Mouse (Mus musculus): Measurements from ENCODE around the gene Scube1. TPM values are rescaled to one million over a fixed set of nuclear protein-coding genes. Genes with fewer than 3 reads are reported as not detected.

The Scube1 gene
- polyA plus RNA-seq, 1 experiment, result not detected

- Histone ChIP-seq H3K27me3 (ENCODE audit: control insufficient read depth, insufficient read depth, insufficient read length) (peaks cover 19% of the 10 kb centered on the region), H3K79me2 (ENCODE audit: control insufficient read depth, insufficient read depth) (no peaks in the 10 kb centered on the region), H3K79me3 (ENCODE audit: low read depth) (no peaks in the 10 kb centered on the region), H3K36me3 (ENCODE audit: control insufficient read depth, insufficient read depth) (no peaks in the 10 kb centered on the region), H3ac (ENCODE audit: control insufficient read depth, insufficient read length, low read depth) (no peak overlapping the region), H3K4me3 (ENCODE audit: insufficient read depth, poor library complexity, severe bottlenecking) (no peak overlapping the region)
- TF ChIP-seq CEBPB (IDR thresholded peaks at IDR 0.05; ENCODE audit: low read depth), result no peak
- no peak for TF ChIP-seq MYOG (IDR thresholded peaks at IDR 0.05; ENCODE audit: control insufficient read depth, extremely low read depth, insufficient read length)
- TF ChIP-seq MAX (IDR thresholded peaks at IDR 0.05), result no peak
- no peak for TF ChIP-seq FOSL1 (IDR thresholded peaks at IDR 0.05; ENCODE audit: insufficient read depth, low read length, poor library complexity, severe bottlenecking)
- TF ChIP-seq USF1 (IDR thresholded peaks at IDR 0.05; ENCODE audit: low read depth), result no peak
- TF ChIP-seq CTCF (IDR thresholded peaks at IDR 0.05; ENCODE audit: control insufficient read depth, insufficient read depth, insufficient read length), result no peak
- no peak for TF ChIP-seq MYOD1 (IDR thresholded peaks at IDR 0.05; ENCODE audit: control insufficient read depth, insufficient read length, low read depth)
Observed at GRCm38 (mm10) chr15:83626142-83626645, 98.6 kb downstream of the Scube1 start.

- Histone ChIP-seq H3K79me2 (ENCODE audit: control insufficient read depth, insufficient read depth) (no peaks in the 10 kb centered on the region), H3ac (ENCODE audit: control insufficient read depth, insufficient read length, low read depth) (no peak overlapping the region), H3K4me3 (ENCODE audit: insufficient read depth, poor library complexity, severe bottlenecking) (no peak overlapping the region), H3K79me3 (ENCODE audit: low read depth) (no peaks in the 10 kb centered on the region), H3K36me3 (ENCODE audit: control insufficient read depth, insufficient read depth) (no peaks in the 10 kb centered on the region), H3K27me3 (ENCODE audit: control insufficient read depth, insufficient read depth, insufficient read length) (peaks cover 83% of the 10 kb centered on the region)
- TF ChIP-seq MYOD1 (IDR thresholded peaks at IDR 0.05; ENCODE audit: control insufficient read depth, insufficient read length, low read depth), result no peak
Observed at GRCm38 (mm10) chr15:83615245-83615644, 109.6 kb downstream of the Scube1 start.

- Histone ChIP-seq H3K79me2 (ENCODE audit: control insufficient read depth, insufficient read depth) (no peaks in the 10 kb centered on the region), H3K4me3 (ENCODE audit: insufficient read depth, poor library complexity, severe bottlenecking) (no peak overlapping the region), H3K79me3 (ENCODE audit: low read depth) (no peaks in the 10 kb centered on the region), H3ac (ENCODE audit: control insufficient read depth, insufficient read length, low read depth) (no peak overlapping the region), H3K27me3 (ENCODE audit: control insufficient read depth, insufficient read depth, insufficient read length) (peaks cover 37% of the 10 kb centered on the region), H3K36me3 (ENCODE audit: control insufficient read depth, insufficient read depth) (no peaks in the 10 kb centered on the region)
- TF ChIP-seq MYOG (IDR thresholded peaks at IDR 0.05; ENCODE audit: control insufficient read depth, extremely low read depth, insufficient read length) (no peak), USF1 (IDR thresholded peaks at IDR 0.05; ENCODE audit: low read depth) (no peak), FOSL1 (IDR thresholded peaks at IDR 0.05; ENCODE audit: insufficient read depth, low read length, poor library complexity, severe bottlenecking) (no peak), MAX (IDR thresholded peaks at IDR 0.05) (peak; percentile 46), MYOD1 (IDR thresholded peaks at IDR 0.05; ENCODE audit: control insufficient read depth, insufficient read length, low read depth) (no peak), CTCF (IDR thresholded peaks at IDR 0.05; ENCODE audit: control insufficient read depth, insufficient read depth, insufficient read length) (peak; percentile 97), CEBPB (IDR thresholded peaks at IDR 0.05; ENCODE audit: low read depth) (no peak)
Observed at GRCm38 (mm10) chr15:83607115-83607802, 117.6 kb downstream of the Scube1 start.

GRCm38 (mm10) chr15:83606700-83607099, 118.1 kb downstream of the Scube1 start:
- no peak overlapping the region for H3ac ChIP-seq (ENCODE audit: control insufficient read depth, insufficient read length, low read depth)
- no peaks in the 10 kb centered on the region for H3K36me3 ChIP-seq (ENCODE audit: control insufficient read depth, insufficient read depth)
- H3K4me3 ChIP-seq (ENCODE audit: insufficient read depth, poor library complexity, severe bottlenecking), result no peak overlapping the region
- H3K79me3 ChIP-seq (ENCODE audit: low read depth), result no peaks in the 10 kb centered on the region
- no peaks in the 10 kb centered on the region for H3K79me2 ChIP-seq (ENCODE audit: control insufficient read depth, insufficient read depth)
- peaks cover 32% of the 10 kb centered on the region for H3K27me3 ChIP-seq (ENCODE audit: control insufficient read depth, insufficient read depth, insufficient read length)
- TF ChIP-seq MYOD1 (IDR thresholded peaks at IDR 0.05; ENCODE audit: control insufficient read depth, insufficient read length, low read depth), result no peak

- TF ChIP-seq FOSL1 (IDR thresholded peaks at IDR 0.05; ENCODE audit: insufficient read depth, low read length, poor library complexity, severe bottlenecking) (no peak), MYOD1 (IDR thresholded peaks at IDR 0.05; ENCODE audit: control insufficient read depth, insufficient read length, low read depth) (no peak), CEBPB (IDR thresholded peaks at IDR 0.05; ENCODE audit: low read depth) (no peak), CTCF (IDR thresholded peaks at IDR 0.05; ENCODE audit: control insufficient read depth, insufficient read depth, insufficient read length) (no peak), MAX (IDR thresholded peaks at IDR 0.05) (no peak), MYOG (IDR thresholded peaks at IDR 0.05; ENCODE audit: control insufficient read depth, extremely low read depth, insufficient read length) (no peak), USF1 (IDR thresholded peaks at IDR 0.05; ENCODE audit: low read depth) (no peak)
- H3K79me2 ChIP-seq (ENCODE audit: control insufficient read depth, insufficient read depth), result no peaks in the 10 kb centered on the region
- no peaks in the 10 kb centered on the region for H3K36me3 ChIP-seq (ENCODE audit: control insufficient read depth, insufficient read depth)
- H3ac ChIP-seq (ENCODE audit: control insufficient read depth, insufficient read length, low read depth), result no peak overlapping the region
- H3K4me3 ChIP-seq (ENCODE audit: insufficient read depth, poor library complexity, severe bottlenecking), result no peak overlapping the region
- H3K27me3 ChIP-seq (ENCODE audit: control insufficient read depth, insufficient read depth, insufficient read length), result peaks cover 28% of the 10 kb centered on the region
- H3K79me3 ChIP-seq (ENCODE audit: low read depth), result no peaks in the 10 kb centered on the region
Observed at GRCm38 (mm10) chr15:83606216-83606615, 118.6 kb downstream of the Scube1 start.

GRCm38 (mm10) chr15:83603426-83603825, 121.4 kb downstream of the Scube1 start:
- Histone ChIP-seq H3K36me3 (ENCODE audit: control insufficient read depth, insufficient read depth) (no peaks in the 10 kb centered on the region), H3K79me3 (ENCODE audit: low read depth) (no peaks in the 10 kb centered on the region), H3K27me3 (ENCODE audit: control insufficient read depth, insufficient read depth, insufficient read length) (peaks cover 9% of the 10 kb centered on the region), H3K4me3 (ENCODE audit: insufficient read depth, poor library complexity, severe bottlenecking) (no peak overlapping the region), H3ac (ENCODE audit: control insufficient read depth, insufficient read length, low read depth) (no peak overlapping the region), H3K79me2 (ENCODE audit: control insufficient read depth, insufficient read depth) (no peaks in the 10 kb centered on the region)
- TF ChIP-seq USF1 (IDR thresholded peaks at IDR 0.05; ENCODE audit: low read depth) (no peak), CTCF (IDR thresholded peaks at IDR 0.05; ENCODE audit: control insufficient read depth, insufficient read depth, insufficient read length) (no peak), MYOG (IDR thresholded peaks at IDR 0.05; ENCODE audit: control insufficient read depth, extremely low read depth, insufficient read length) (no peak), CEBPB (IDR thresholded peaks at IDR 0.05; ENCODE audit: low read depth) (no peak), MYOD1 (IDR thresholded peaks at IDR 0.05; ENCODE audit: control insufficient read depth, insufficient read length, low read depth) (no peak), MAX (IDR thresholded peaks at IDR 0.05) (no peak)
